Mouse (Mus musculus): ENCODE data around the gene Ppil2.

Ppil2 gene

GRCm38 (mm10) chr16:17102630-17103220 is 8.3 kb downstream of the Ppil2 start:
- DNase-seq (ENCODE audit: low spot score in 2 of 2) = no peak

- DNase-seq (ENCODE audit: low spot score in 2 of 2) = no peak
Observed at GRCm38 (mm10) chr16:17096938-17097337, 14.1 kb downstream of the Ppil2 start.

DNA sequence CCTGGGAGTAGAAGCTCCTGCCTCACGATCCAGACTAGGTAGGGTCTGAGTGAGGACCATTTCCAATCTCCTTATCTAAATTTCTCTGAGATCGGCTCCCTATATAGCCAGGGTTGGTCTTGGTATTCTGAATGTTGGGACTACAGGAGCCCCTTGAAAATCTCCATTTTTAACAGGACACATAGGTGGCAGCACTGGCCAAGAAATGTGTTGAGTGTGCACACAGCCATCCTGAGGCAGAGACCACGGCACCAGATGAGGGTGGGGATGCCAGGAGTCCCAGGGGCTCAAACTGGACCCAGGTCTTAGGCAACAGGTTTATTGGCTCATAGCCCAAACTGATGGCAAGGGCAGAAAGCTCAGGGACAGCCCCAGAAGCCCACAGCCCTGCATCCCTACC is 22.7 kb downstream of the Ppil2 start:
- no peak for DNase-seq (ENCODE audit: low spot score in 2 of 2)

DNA sequence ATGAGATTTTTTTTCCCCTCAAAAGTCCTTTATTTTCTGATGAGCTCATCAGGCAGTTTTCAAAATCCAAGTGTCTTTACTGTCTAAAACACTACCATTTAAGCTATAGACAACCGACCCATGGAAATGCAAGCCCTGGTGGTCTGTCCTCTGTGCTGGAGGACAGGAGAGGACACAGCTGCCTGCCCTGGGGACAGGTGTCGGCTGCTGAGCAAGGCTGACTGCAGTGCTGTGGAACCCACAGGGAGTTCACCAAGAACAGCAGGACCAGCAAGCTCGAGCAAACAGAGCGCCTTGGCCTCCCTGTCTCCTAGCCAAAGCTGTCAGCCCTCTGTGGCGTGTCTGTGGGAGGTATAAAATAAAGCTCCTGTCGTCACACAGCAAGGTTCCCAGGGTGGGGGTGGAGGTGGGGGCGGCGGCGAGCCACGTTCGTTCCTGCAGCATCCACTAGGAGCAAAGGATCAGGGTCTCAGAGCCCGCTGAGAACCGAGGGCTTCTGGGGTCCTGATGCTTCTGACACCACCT is 24.3 kb downstream of the Ppil2 start:
- no peak for DNase-seq (ENCODE audit: low spot score in 2 of 2)

- DNase-seq (ENCODE audit: low spot score in 2 of 2) = no peak
Observed at GRCm38 (mm10) chr16:17086241-17086640, 24.8 kb downstream of the Ppil2 start.

GRCm38 (mm10) chr16:17085636-17086035 is 25.4 kb downstream of the Ppil2 start:
- peak in 1 of 2 experiments; percentile 33 for DNase-seq (ENCODE audit: low spot score in 2 of 2)

GRCm38 (mm10) chr16:17082121-17082792 is 28.8 kb downstream of the Ppil2 start:
- DNase-seq (ENCODE audit: low spot score in 2 of 2) = no peak

DNA sequence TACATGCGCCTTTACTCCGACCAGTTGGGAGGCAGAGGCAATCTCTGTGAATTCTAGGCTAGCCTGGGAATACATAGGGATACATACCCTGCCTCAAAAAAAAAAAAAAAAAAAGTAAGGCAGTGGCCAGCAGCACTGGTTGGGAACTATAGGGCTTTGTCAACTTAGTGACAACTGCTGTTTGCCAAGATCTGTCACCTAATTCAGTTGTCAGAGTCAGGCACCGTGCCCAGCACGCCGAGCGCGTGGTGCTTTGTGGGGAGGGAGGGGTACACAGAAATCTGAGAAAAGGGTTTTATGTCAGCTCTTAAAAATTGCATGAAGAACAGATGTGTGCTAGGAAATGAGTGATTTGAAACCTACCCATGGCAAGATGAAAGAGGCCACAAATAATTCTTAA is 33.0 kb downstream of the Ppil2 start:
- no peak for DNase-seq (ENCODE audit: low spot score in 2 of 2)

- no peak for DNase-seq (ENCODE audit: low spot score in 2 of 2)
Observed at GRCm38 (mm10) chr16:17076869-17077268, 34.2 kb downstream of the Ppil2 start.

- DNase-seq (ENCODE audit: low spot score in 2 of 2) = no peak
Observed at GRCm38 (mm10) chr16:17076301-17076700, 34.8 kb downstream of the Ppil2 start.

DNA sequence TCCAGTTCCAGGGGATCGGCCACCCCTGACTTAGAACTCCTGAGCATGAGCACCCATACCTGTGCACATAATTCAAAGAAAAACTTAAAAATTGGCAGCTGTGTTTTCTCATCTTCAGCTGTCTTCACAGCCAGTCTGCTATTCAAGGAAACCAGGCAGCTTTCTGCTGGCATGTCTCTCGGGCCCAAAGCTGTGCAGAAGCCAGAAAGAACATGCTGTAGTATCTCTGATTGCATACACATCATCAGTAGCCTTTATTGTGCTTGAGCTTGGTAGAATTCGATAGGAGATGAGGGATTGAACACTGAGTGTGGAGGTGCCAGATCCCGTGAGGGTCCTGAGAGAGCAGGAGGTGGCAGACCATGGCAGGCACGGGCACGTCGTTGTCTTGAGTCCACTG is 38.1 kb downstream of the Ppil2 start:
- no peak for DNase-seq (ENCODE audit: low spot score in 2 of 2)

DNA sequence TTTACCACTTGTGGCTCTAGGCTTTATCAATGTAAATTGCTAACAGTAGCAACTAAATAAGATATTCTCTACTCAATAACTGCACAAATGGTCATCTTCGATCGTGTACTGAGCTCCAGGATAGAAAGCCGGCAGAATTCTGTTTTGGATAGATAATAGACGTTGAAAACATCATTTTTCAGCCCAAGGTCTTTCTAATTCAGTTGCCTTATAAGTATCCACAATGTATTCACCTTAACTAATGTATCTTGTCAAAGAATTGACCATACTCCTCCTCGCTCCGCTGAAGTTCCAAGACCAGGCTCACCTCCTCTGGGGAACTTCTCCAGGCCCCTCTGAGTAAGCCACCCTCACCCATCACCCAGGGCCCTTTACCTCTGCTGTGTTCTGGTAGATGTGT is 40.3 kb downstream of the Ppil2 start:
- no peak for DNase-seq (ENCODE audit: low spot score in 2 of 2)

GRCm38 (mm10) chr16:17069511-17070443 is 41.3 kb downstream of the Ppil2 start, which contains the start of gene Ypel1:
Gene Ypel1, plus strand, starts transcription at chr16:17069696.
- DNase-seq (ENCODE audit: low spot score in 2 of 2) = peak; percentile 77 to 81

DNA sequence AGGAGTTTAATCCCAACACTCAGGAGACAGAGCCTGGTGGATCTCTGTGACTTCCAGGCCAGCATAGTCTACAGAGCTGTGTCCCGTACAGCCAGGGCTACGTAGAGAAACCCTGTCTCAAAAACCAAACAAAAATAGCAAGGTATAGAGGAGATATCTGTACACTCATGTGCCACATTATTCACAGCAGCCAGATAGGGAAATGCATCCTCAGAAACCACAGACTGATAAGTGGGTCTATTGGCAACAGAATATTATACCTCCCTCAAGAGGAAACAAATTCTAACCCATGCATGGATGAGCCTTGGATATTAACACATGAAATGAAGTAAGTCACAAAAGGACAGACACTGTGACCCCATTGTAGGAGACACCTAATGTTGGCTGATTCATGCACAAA is 43.5 kb downstream of the Ppil2 start:
- DNase-seq (ENCODE audit: low spot score in 2 of 2) = no peak

DNA sequence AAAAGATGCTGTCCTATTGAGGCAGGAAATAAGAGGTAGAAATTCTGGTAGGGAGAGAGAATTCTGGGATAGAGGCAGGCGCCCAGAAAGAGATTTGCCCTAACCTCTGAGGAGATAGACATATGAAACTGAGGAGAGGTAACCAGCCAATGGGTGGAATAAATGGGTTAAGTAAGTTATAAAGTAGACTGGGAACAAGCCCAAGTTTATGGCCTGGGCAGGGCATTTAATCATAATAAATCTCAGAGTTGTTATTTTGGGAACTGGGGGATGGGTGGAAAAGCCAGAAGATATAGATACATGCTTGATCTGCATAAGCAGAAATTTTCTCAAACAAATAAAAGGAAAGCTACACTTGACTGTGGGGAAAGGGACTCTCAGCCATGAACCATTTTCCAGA is 48.7 kb downstream of the Ppil2 start:
- no peak for DNase-seq (ENCODE audit: low spot score in 2 of 2)

DNA sequence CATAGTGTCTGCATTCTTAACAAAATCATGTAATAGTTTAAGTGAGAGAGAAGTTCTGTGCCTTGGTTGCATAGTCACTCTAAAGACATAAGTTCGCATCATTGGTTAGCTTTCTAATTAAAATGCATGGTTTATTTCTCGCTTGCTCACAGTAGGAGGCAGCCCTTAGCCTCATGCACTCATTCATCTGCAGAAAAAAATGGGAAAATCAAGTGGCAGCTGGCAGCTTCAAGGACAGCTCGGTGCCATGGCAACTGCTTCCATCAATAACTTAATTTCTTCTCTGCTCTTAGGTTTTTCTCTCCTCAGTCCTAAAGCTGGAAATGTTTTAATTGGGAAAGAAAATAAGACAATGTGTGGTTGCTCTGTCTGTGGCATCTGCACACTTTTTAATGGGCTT is 55.5 kb downstream of the Ppil2 start:
- no peak for DNase-seq (ENCODE audit: low spot score in 2 of 2)

DNA sequence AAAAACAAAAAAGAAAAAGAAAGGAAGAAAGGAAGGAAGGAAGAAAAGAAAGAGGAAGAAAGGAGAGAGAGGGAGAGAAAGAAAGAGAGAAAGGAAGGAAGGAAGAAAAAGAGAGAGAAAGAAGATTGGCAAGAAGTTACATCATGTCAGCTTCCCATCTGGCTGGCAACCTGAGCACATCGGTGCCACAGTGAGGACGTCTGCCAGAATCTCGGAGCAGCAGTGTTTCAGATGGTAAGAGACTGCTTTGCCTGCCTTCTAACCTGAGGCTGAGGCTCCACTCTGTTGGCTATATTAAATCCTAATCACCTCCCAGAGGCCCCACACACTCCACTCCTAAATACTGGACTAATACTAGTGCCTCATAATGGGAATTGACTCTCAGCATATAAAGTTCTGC is 57.2 kb downstream of the Ppil2 start:
- no peak for DNase-seq (ENCODE audit: low spot score in 2 of 2)

DNA sequence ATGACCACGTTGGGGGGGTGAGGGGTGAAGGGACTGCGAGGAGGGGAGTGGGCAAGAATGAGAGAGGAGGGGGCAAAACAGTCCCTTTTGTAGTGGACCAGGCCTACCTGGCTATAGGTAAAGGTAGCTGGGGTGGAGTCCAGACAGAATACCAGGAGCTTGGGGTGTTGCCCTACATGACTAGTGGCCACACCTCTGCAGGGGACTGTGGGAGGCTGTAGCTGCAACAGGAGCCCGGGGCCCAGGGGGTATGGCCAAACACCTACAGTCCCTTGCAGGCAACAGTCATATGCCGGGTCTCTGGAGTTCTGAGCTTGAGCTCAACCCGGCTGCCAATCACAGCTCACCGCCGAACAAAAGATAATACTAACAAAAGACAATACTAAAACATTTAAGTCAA is 59.0 kb downstream of the Ppil2 start:
- DNase-seq (ENCODE audit: low spot score in 2 of 2) = no peak

DNA sequence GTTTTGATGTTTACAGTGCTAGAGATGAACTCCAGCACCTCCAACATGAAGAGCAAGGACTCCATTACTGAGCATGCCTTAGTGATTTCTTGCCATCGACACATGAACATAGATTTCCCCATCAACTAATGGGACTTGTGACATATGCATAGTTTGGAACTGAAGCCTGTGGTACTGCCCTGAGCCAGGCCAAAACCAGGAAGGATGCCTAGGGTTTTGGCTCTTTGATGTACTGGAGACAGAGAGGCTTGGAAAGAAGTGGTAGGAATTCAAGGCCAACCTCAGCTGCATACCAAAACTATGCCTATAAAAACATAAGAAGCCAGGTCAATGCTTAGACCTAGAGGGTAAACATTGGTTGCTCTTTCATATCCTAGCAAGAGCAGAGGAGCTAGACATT is 61.2 kb downstream of the Ppil2 start:
- DNase-seq (ENCODE audit: low spot score in 2 of 2) = no peak

- no peak for DNase-seq (ENCODE audit: low spot score in 2 of 2)
Observed at GRCm38 (mm10) chr16:17045287-17045686, 65.8 kb downstream of the Ppil2 start.

- DNase-seq (ENCODE audit: low spot score in 2 of 2) = peak; percentile 30 to 35
Observed at GRCm38 (mm10) chr16:17044320-17044719, 66.7 kb downstream of the Ppil2 start.

GRCm38 (mm10) chr16:17041417-17041816 is 69.6 kb downstream of the Ppil2 start:
- DNase-seq (ENCODE audit: low spot score in 2 of 2) = no peak

All from heart, adult 9 months (tissue).